Mouse (Mus musculus): ENCODE measurements around the gene Sncg.

GRCm38 (mm10) chr14:34371763-34372162 lies 2.8 kb downstream of the Sncg start:
- TF ChIP-seq CTCF (IDR thresholded peaks at IDR 0.05; ENCODE audit: low read depth) (no peak), EP300 (optimal IDR thresholded peaks at IDR 0.05) (no peak)

Data from stomach, postnatal 0 days (tissue).